Mouse (Mus musculus) cerebellum, adult 9-11 months (tissue): Measurements from ENCODE around the gene Col9a2.

Source experiments
- DNase-seq: peaks from one replicate; pipeline ENCODE4 v3.0.0; 2022

Gene Col9a2

DNA sequence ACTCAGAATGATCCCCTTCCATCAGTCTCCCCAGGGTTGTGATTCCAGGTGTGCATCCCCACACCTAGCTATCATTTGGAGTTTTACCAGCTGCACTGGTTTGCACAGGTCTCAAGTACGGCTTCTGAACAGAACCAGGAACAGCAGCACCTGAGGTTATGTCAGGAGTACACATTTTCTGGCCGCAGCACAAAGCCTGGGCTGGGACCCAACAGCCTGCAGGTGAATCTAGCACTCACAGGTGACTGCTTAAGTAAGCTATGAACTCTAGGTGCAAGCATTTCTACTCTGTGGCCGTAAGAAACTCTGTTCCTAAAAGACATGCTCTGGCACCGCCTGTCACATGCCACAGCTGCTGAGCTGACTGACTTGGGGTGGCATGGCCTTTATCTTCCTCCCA lies 51.0 kb downstream of the Col9a2 start:
- no peak for DNase-seq

DNA sequence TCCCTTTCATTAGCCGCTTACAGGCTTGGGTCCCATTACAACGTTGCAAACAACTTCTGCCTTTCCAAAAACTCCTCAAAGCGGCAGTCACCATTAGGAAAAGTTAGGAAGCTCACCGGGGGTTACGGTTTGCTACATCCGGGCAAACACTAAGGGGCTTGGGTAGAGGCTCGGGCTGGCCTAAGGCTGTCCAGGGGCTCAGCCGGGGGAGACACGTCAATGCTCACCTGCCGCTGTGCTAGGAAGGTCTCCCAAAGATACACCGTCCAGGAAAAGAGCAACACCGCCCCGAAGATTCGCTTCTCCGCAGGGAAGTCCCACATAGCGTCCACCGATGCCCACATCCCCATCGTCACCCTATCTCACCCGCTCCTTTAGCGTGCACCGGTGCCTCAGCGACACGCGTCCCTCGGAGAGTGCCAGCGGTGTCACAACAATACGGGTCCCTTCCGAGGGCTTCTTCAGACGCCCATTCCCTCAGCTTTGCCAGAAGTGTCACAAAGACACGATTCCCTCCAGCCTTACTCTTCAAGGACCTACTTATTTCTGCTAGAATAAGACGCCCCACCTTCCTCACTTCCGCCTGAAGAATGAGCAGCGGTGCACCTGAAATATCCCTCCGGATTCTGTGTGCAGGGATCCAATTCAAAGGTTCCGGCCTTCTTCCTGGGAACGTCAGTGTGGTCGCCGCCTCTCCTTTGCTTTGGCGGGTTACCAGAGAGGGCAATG lies 58.6 kb downstream of the Col9a2 start, which contains the start of gene Zmpste24:
TSS of gene Zmpste24 (minus strand) at position 592 of the 729 bp plus-strand sequence.
- DNase-seq = peak; percentile 86

DNA sequence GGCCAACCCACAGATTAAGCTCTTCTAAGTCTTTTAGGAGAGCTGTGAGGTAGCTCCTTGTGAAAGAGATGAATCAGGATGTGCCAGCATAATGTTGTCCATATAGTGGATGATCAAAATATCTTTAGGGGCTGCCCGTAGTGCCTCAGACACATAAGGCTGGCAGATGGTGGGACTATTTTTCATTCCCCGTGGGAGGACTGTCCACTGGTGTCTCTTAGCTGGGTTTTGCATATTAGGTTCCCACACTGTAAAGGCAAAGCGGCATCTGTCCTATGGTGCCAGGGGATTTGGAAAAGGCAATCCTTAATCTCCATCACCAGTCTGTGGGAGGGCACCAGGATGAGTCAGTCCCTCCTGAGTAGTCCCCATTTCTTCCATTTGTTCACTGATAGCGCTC lies 64.1 kb downstream of the Col9a2 start:
- no peak for DNase-seq
